Mouse (Mus musculus) midbrain, embryonic 15.5 days (tissue): ENCODE measurements around the gene Padi1. TPM values are rescaled to one million over a fixed set of nuclear protein-coding genes. Genes with fewer than 3 reads are reported as not detected.

Experiments
- ATAC-seq: fragments of 200-750 bp; cut with Nextera tagmentation; replicated peaks from 2 replicates; pipeline ENCODE4 v1.8.0; 2017; ENCODE audit warnings: moderate TSS enrichment
- H3K27ac ChIP-seq: fragments of 300-500 bp; sonication (generic); 2 replicates; pipeline ENCODE4 v1.5.1; 2015; ENCODE audit warnings: mild to moderate bottlenecking, inconsistent platforms
- H3K27me3 ChIP-seq: fragments of 300-500 bp; sonication (generic); replicated peaks from 2 replicates; pipeline ENCODE4 v1.6.1; 2015; ENCODE audit warnings: inconsistent platforms
- H3K36me3 ChIP-seq: fragments of 300-500 bp; sonication (generic); replicated peaks from 2 replicates; pipeline ENCODE4 v1.6.1; 2015; ENCODE audit warnings: inconsistent platforms
- H3K4me1 ChIP-seq: fragments of 300-500 bp; sonication (generic); 2 replicates; pipeline ENCODE4 v1.6.1; 2015; ENCODE audit warnings: inconsistent platforms
- H3K4me2 ChIP-seq: fragments of 300-500 bp; sonication (generic); 2 replicates; pipeline ENCODE4 v1.6.1; 2015; ENCODE audit warnings: inconsistent platforms, mild to moderate bottlenecking, moderate library complexity
- H3K4me3 ChIP-seq: fragments of 300-500 bp; sonication (generic); 2 replicates; pipeline ENCODE4 v1.5.1; 2015; ENCODE audit warnings: mild to moderate bottlenecking, inconsistent platforms
- H3K9ac ChIP-seq: fragments of 300-500 bp; sonication (generic); 2 replicates; pipeline ENCODE4 v1.6.1; 2015; ENCODE audit warnings: mild to moderate bottlenecking, inconsistent platforms
- H3K9me3 ChIP-seq: fragments of 300-500 bp; sonication (generic); 2 replicates; pipeline ENCODE4 v1.6.1; 2016; ENCODE audit warnings: inconsistent platforms
- WGBS: fragments of 180-500 bp; shearing (Covaris S2); methylation state at CpG from one replicate; pipeline ENCODE4 v1.1.7; 2015; ENCODE audit warnings: mixed read lengths; 5-methylcytosine and 5-hydroxymethylcytosine counted together
- polyA plus RNA-seq: library from polyadenylated mRNA; unstranded; fragments of >200 nt; fragmentation: Nextera tagmentation; extraction: Ambion mirVana; gene quantifications from 2 replicates; pipeline ENCODE4 v1.2.1, GENCODE M21; 2015

Gene Padi1
- polyA plus RNA-seq, 1 experiment from 2014 or later: 0.04 TPM

DNA sequence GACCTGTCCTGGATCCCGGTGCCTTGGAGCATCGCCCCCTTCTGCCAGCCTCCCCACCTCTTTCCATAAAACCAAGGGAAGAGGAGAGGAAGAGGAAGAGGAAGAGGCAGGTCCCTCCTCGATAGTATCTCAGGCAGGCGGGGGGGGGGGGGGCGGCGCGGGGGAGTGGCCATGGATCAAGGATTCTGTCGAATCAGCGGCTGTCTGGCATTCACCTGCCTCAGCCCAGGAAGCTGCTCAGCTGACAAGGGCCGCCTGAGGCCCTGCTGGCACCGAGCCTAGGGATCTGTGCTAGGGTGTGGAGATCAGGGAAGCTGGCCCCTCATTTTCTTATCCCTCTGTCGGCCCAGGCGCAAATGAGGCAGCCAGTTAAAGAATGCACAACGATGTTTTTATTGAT is 33.0 kb downstream of the Padi1 start:
- 24% methylated on average over 12 of the region's 14 CpGs for WGBS
- Histone ChIP-seq H3K27ac (no peak overlapping the region), H3K4me2 (no peak overlapping the region), H3K27me3 (peaks cover 8% of the 10 kb centered on the region), H3K4me1 (peaks cover 7% of the 10 kb centered on the region), H3K36me3 (no peaks in the 10 kb centered on the region), H3K4me3 (no peak overlapping the region), H3K9me3 (no peaks in the 10 kb centered on the region), H3K9ac (no peak overlapping the region)
- no peak for ATAC-seq

GRCm38 (mm10) chr4:140812191-140812590 is 33.4 kb downstream of the Padi1 start:
- 84% methylated on average over 8 of the region's 8 CpGs for WGBS
- Histone ChIP-seq H3K4me1 (peaks cover 7% of the 10 kb centered on the region), H3K4me2 (no peak overlapping the region), H3K27ac (no peak overlapping the region), H3K9ac (no peak overlapping the region), H3K4me3 (no peak overlapping the region), H3K27me3 (peaks cover 8% of the 10 kb centered on the region), H3K36me3 (no peaks in the 10 kb centered on the region), H3K9me3 (no peaks in the 10 kb centered on the region)
- ATAC-seq: no peak

DNA sequence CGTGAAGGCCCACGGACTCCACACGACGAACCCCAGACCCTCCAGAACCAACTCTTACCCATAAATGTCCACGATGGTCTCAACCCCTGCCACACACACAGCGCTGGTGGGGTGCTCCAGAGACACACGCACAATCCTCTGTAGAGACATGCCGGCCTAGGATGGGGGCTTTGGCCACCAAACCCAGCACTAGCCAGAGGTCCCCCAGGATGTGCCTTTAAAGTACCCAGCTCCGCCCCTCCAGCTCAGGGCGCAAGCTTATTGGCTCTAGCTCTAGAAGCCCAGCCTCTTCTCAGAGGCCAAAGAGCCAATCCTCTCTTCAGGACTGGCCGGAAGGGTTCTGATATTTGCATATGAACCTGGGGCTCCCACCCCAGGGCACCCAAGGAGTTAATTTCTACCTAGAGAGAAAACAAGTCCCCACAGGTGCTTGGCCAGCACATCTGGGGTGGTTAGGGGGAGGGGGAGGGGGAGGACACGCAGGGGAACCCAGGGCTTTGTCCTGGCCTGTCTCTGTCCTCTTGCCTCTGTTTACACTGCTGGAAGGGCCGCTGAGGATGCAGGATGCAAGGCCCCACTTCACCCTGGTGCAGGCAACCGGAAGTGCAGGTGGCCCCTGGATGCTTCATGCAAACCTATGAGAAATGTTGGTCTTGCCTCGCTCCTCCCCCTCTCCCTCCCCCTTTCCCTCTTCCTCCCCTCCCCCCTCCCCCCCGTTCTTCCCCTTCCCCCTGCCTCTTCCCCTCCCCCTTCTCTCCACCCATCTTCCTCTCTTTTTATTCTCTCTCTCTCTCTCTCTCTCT is 34.9 kb downstream of the Padi1 start, which contains the start of gene Padi3:
Gene Padi3 (minus strand): TSS at position 191 of the 803 bp plus-strand sequence.
- Histone ChIP-seq H3K36me3 (no peaks in the 10 kb centered on the region), H3K27ac (no peak within 1 kb of the TSS), H3K9ac (no peak within 1 kb of the TSS), H3K4me2 (no peak within 1 kb of the TSS), H3K27me3 (peaks cover 8% of the 10 kb centered on the region), H3K4me1 (peaks cover 7% of the 10 kb centered on the region), H3K9me3 (no peaks in the 10 kb centered on the region), H3K4me3 (no peak within 1 kb of the TSS)
- 74% methylated on average over 15 of the region's 16 CpGs for WGBS
- ATAC-seq: no peak

DNA sequence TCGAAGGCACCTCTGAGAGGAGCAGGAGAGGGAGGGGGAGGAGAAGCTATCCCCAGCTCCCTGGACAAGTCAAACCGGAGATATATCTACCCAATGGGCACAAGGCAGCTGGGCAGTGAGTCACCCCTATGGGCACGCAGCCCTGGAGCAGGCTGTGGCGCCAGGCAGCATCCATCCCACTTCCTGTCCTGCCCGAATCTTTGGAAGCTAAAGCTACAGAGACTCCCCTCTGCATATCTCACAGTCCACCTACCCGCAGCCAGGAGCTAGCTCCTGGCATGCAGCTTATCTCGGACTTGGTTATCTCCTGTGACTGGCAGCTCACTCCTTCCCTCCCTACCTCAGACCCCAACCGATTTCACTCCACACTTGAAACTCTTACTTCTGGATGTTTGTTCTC is 36.5 kb downstream of the Padi1 start:
- WGBS: 84% methylated on average over 8 of the region's 8 CpGs
- no peak for ATAC-seq
- Histone ChIP-seq H3K9ac (no peak overlapping the region), H3K36me3 (no peaks in the 10 kb centered on the region), H3K9me3 (no peaks in the 10 kb centered on the region), H3K4me3 (no peak overlapping the region), H3K27ac (no peak overlapping the region), H3K27me3 (peaks cover 1% of the 10 kb centered on the region), H3K4me2 (no peak overlapping the region), H3K4me1 (peaks cover 1% of the 10 kb centered on the region; the same call in 1 of the 2 replicates)

DNA sequence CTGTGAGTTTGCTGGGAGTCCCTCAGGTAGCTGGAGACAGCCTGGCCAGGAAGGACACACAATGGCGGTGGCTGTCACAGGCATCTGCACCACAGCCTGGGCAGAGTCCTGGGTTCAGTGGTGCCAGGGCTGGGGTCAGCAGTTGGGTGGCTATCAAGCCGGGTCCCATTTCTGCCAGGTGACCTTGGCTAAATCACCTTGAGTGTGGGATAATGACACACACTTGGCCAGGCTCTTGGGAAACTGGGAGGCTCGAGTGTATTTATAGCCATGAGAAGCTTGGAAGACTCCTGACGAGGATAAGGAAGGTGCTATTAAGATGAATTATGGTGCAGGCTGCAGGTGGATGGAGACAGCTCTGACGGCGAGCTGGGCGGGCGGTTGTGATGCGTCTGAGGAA is 41.0 kb downstream of the Padi1 start:
- no peak overlapping the region for H3K27ac ChIP-seq
- 87% methylated on average over 9 of the region's 9 CpGs for WGBS
- ATAC-seq: no peak

DNA sequence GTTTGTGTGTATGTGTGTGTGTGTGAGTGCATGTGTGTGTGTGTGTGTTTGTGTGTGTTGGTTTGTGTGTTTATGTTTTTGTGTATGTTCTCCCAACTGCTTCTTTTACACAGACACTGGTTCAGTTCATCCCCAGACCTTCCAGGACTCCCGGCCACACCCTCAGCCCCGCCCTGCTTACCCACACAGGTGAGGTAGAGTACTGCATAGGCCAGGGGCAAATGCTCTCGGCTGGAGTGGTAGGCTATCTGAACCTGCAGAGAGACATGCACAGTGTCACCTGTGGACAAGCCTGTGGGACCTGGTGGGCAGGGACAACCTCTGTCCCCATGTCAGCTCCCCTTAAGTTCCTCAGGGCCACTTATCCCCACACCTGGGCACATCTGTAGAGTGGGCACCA is 44.2 kb downstream of the Padi1 start:
- ATAC-seq: no peak
- H3K27ac ChIP-seq: no peak overlapping the region
- H3K27me3 ChIP-seq: no peaks in the 10 kb centered on the region
- H3K4me2 ChIP-seq: no peak overlapping the region
- H3K36me3 ChIP-seq: no peaks in the 10 kb centered on the region
- H3K4me3 ChIP-seq: no peak overlapping the region
- 77% methylated on average over 3 of the region's 3 CpGs for WGBS
- no peak overlapping the region for H3K9ac ChIP-seq
- H3K4me1 ChIP-seq: no peaks in the 10 kb centered on the region
- H3K9me3 ChIP-seq: no peaks in the 10 kb centered on the region

More for the DNA sequence above, 41.0 kb downstream of the Padi1 start:
- no peaks in the 10 kb centered on the region for H3K36me3 ChIP-seq
- no peaks in the 10 kb centered on the region; the same call in 1 of the 2 replicates for H3K27me3 ChIP-seq
- H3K4me3 ChIP-seq: no peak overlapping the region
- H3K4me2 ChIP-seq: no peak overlapping the region
- no peaks in the 10 kb centered on the region for H3K9me3 ChIP-seq
- H3K9ac ChIP-seq: no peak overlapping the region
- no peaks in the 10 kb centered on the region for H3K4me1 ChIP-seq

- Histone ChIP-seq H3K4me3 (no peak overlapping the region), H3K27me3 (no peaks in the 10 kb centered on the region), H3K36me3 (no peaks in the 10 kb centered on the region), H3K27ac (no peak overlapping the region), H3K4me2 (no peak overlapping the region), H3K9ac (no peak overlapping the region), H3K9me3 (no peaks in the 10 kb centered on the region), H3K4me1 (no peaks in the 10 kb centered on the region)
- WGBS: 82% methylated on average over 3 of the region's 3 CpGs
- ATAC-seq: no peak
Measured at GRCm38 (mm10) chr4:140796786-140797185, 48.8 kb downstream of the Padi1 start.

- no peak overlapping the region for H3K4me2 ChIP-seq
- no peak for ATAC-seq
- no peaks in the 10 kb centered on the region for H3K4me1 ChIP-seq
- no peak overlapping the region for H3K9ac ChIP-seq
- no peak overlapping the region for H3K4me3 ChIP-seq
- H3K27me3 ChIP-seq: no peaks in the 10 kb centered on the region
- H3K27ac ChIP-seq: no peak overlapping the region
- H3K36me3 ChIP-seq: no peaks in the 10 kb centered on the region
- no peaks in the 10 kb centered on the region for H3K9me3 ChIP-seq
- WGBS: 85% methylated on average over 9 of the region's 9 CpGs
Measured at GRCm38 (mm10) chr4:140794678-140795077, 50.9 kb downstream of the Padi1 start.

GRCm38 (mm10) chr4:140793795-140794194 is 51.8 kb downstream of the Padi1 start:
- no peak overlapping the region for H3K27ac ChIP-seq
- WGBS: 57% methylated on average over 9 of the region's 9 CpGs

GRCm38 (mm10) chr4:140792584-140792983 is 53.0 kb downstream of the Padi1 start:
- Histone ChIP-seq H3K9me3 (no peaks in the 10 kb centered on the region), H3K36me3 (no peaks in the 10 kb centered on the region), H3K4me3 (no peak overlapping the region), H3K27me3 (no peaks in the 10 kb centered on the region), H3K4me1 (no peaks in the 10 kb centered on the region), H3K27ac (no peak overlapping the region), H3K4me2 (no peak overlapping the region), H3K9ac (no peak overlapping the region)
- 93% methylated on average over 7 of the region's 7 CpGs for WGBS
- no peak for ATAC-seq

More at GRCm38 (mm10) chr4:140793795-140794194, 51.8 kb downstream of the Padi1 start:
- no peak overlapping the region for H3K4me2 ChIP-seq
- H3K9ac ChIP-seq: no peak overlapping the region
- H3K27me3 ChIP-seq: no peaks in the 10 kb centered on the region
- no peak for ATAC-seq
- H3K9me3 ChIP-seq: no peaks in the 10 kb centered on the region
- no peaks in the 10 kb centered on the region for H3K36me3 ChIP-seq
- H3K4me3 ChIP-seq: no peak overlapping the region
- no peaks in the 10 kb centered on the region for H3K4me1 ChIP-seq

- no peak for ATAC-seq
- Histone ChIP-seq H3K4me3 (no peak overlapping the region), H3K36me3 (no peaks in the 10 kb centered on the region), H3K27ac (no peak overlapping the region), H3K9me3 (no peaks in the 10 kb centered on the region), H3K4me2 (no peak overlapping the region), H3K9ac (no peak overlapping the region), H3K4me1 (no peaks in the 10 kb centered on the region), H3K27me3 (no peaks in the 10 kb centered on the region)
- WGBS: 82% methylated on average over 16 of the region's 16 CpGs
Measured at GRCm38 (mm10) chr4:140791071-140791470, 54.5 kb downstream of the Padi1 start.

DNA sequence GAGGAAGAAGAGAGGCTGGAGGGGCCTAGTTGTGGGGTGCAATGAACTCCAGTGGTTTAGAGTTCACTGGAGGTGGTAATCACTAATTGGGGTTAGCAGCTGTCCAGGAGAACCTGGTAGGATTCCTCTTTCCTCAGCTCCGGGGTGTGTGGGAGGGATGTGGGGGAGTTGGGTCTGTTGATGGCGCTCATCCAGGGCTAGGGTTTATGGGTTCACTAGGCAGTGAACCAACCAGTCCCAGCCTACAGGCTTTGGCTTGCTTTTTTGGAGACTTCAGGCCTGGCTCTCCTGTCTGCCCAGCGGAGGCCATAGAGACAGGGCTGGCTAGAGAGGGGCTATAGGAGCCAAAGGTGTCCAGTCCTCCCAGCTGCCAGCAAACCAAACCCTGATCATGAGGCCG is 55.6 kb downstream of the Padi1 start:
- Histone ChIP-seq H3K9ac (no peak overlapping the region), H3K36me3 (no peaks in the 10 kb centered on the region), H3K9me3 (no peaks in the 10 kb centered on the region), H3K27me3 (no peaks in the 10 kb centered on the region), H3K4me3 (no peak overlapping the region), H3K27ac (no peak overlapping the region), H3K4me1 (no peaks in the 10 kb centered on the region), H3K4me2 (no peak overlapping the region)
- ATAC-seq: no peak
- WGBS: 94% methylated on average over 4 of the region's 4 CpGs

DNA sequence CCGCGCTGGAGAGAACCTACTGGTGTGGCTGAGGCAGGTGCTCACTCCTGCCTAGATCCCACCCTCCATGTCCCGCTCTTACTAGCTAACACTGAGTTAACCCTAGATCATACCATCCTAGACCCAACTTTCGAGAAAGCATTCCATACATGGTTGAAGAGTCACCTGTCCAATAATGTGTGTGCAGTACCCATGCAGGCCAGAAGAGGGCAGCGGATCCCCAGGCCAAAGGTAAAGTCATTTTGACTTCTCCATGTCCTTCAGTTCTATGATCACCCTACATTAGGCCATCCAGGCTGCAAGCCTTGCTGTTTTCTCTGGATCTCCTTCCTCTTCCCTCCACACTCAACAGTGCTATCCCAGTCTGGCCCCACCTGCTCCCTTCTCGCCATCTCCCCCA is 56.6 kb downstream of the Padi1 start:
- Histone ChIP-seq H3K36me3 (no peaks in the 10 kb centered on the region), H3K4me2 (no peak overlapping the region), H3K9ac (no peak overlapping the region), H3K27me3 (no peaks in the 10 kb centered on the region), H3K4me3 (no peak overlapping the region), H3K9me3 (no peaks in the 10 kb centered on the region), H3K27ac (no peak overlapping the region), H3K4me1 (no peaks in the 10 kb centered on the region)
- ATAC-seq: no peak
- 48% methylated on average over 6 of the region's 6 CpGs for WGBS
